Mouse (Mus musculus): ENCODE results near the gene Tns2. TPM values are rescaled to one million over a fixed set of nuclear protein-coding genes. Genes with fewer than 3 reads are reported as not detected.

Tns2 gene
- polyA plus RNA-seq, 1 experiment = 26.7 TPM

- WGBS = 75% methylated on average over 12 of the region's 12 CpGs
- Histone ChIP-seq H3K4me3 (replicated peaks; ENCODE audit: control insufficient read depth, low read depth, low read length) (no peak overlapping the region), H3K27ac (ENCODE audit: control insufficient read depth, insufficient read depth, low read depth, low read length, poor library complexity) (no peak overlapping the region; the same call in 1 of the 2 replicates), H3K4me1 (ENCODE audit: control insufficient read depth, insufficient read depth, low read length) (no peaks in the 10 kb centered on the region)
- TF ChIP-seq POLR2A (IDR thresholded peaks at IDR 0.05; ENCODE audit: borderline replicate concordance, control insufficient read depth, low read depth, low read length) = no peak
- no peak for TF ChIP-seq CTCF (IDR thresholded peaks at IDR 0.05; ENCODE audit: control insufficient read depth, insufficient read depth, low read length)
Measured at GRCm38 (mm10) chr15:102103947-102104555, 3.8 kb downstream of the Tns2 start.

GRCm38 (mm10) chr15:102105360-102105759, 5.1 kb downstream of the Tns2 start:
- TF ChIP-seq CTCF (IDR thresholded peaks at IDR 0.05; ENCODE audit: control insufficient read depth, insufficient read depth, low read length) (no peak), POLR2A (IDR thresholded peaks at IDR 0.05; ENCODE audit: borderline replicate concordance, control insufficient read depth, low read depth, low read length) (no peak)
- Histone ChIP-seq H3K4me1 (ENCODE audit: control insufficient read depth, insufficient read depth, low read length) (no peaks in the 10 kb centered on the region), H3K27ac (ENCODE audit: control insufficient read depth, insufficient read depth, low read depth, low read length, poor library complexity) (no peak overlapping the region), H3K4me3 (replicated peaks; ENCODE audit: control insufficient read depth, low read depth, low read length) (no peak overlapping the region)
- WGBS = 7% methylated on average over 5 of the region's 5 CpGs

GRCm38 (mm10) chr15:102105764-102106730, 5.8 kb downstream of the Tns2 start:
- 14% methylated on average over 18 of the region's 18 CpGs for WGBS

GRCm38 (mm10) chr15:102106754-102107456, 6.7 kb downstream of the Tns2 start:
- Histone ChIP-seq H3K27ac (ENCODE audit: control insufficient read depth, insufficient read depth, low read depth, low read length, poor library complexity) (no peak overlapping the region), H3K4me3 (replicated peaks; ENCODE audit: control insufficient read depth, low read depth, low read length) (peak overlapping the region; percentile 31), H3K4me1 (ENCODE audit: control insufficient read depth, insufficient read depth, low read length) (no peaks in the 10 kb centered on the region)
- no peak for TF ChIP-seq CTCF (IDR thresholded peaks at IDR 0.05; ENCODE audit: control insufficient read depth, insufficient read depth, low read length)
- TF ChIP-seq POLR2A (IDR thresholded peaks at IDR 0.05; ENCODE audit: borderline replicate concordance, control insufficient read depth, low read depth, low read length) = no peak
- WGBS = 41% methylated on average over 37 of the region's 38 CpGs

More at GRCm38 (mm10) chr15:102105764-102106730, 5.8 kb downstream of the Tns2 start:
- H3K4me3 ChIP-seq (replicated peaks; ENCODE audit: control insufficient read depth, low read depth, low read length) = no peak overlapping the region
- TF ChIP-seq CTCF (IDR thresholded peaks at IDR 0.05; ENCODE audit: control insufficient read depth, insufficient read depth, low read length) (peak; percentile 18; the same call in 1 of the 2 replicates), POLR2A (IDR thresholded peaks at IDR 0.05; ENCODE audit: borderline replicate concordance, control insufficient read depth, low read depth, low read length) (no peak)
- H3K4me1 ChIP-seq (ENCODE audit: control insufficient read depth, insufficient read depth, low read length) = no peaks in the 10 kb centered on the region
- no peak overlapping the region for H3K27ac ChIP-seq (ENCODE audit: control insufficient read depth, insufficient read depth, low read depth, low read length, poor library complexity)

GRCm38 (mm10) chr15:102107689-102108573, 7.7 kb downstream of the Tns2 start:
- peak; percentile 75 for TF ChIP-seq CTCF (IDR thresholded peaks at IDR 0.05; ENCODE audit: control insufficient read depth, insufficient read depth, low read length)
- TF ChIP-seq POLR2A (IDR thresholded peaks at IDR 0.05; ENCODE audit: borderline replicate concordance, control insufficient read depth, low read depth, low read length) = no peak
- Histone ChIP-seq H3K4me1 (ENCODE audit: control insufficient read depth, insufficient read depth, low read length) (no peaks in the 10 kb centered on the region), H3K27ac (ENCODE audit: control insufficient read depth, insufficient read depth, low read depth, low read length, poor library complexity) (no peak overlapping the region), H3K4me3 (replicated peaks; ENCODE audit: control insufficient read depth, low read depth, low read length) (no peak overlapping the region)
- WGBS = 39% methylated on average over 13 of the region's 13 CpGs

GRCm38 (mm10) chr15:102108651-102109525, 8.7 kb downstream of the Tns2 start:
- 45% methylated on average over 18 of the region's 18 CpGs for WGBS
- Histone ChIP-seq H3K4me3 (replicated peaks; ENCODE audit: control insufficient read depth, low read depth, low read length) (no peak overlapping the region), H3K4me1 (ENCODE audit: control insufficient read depth, insufficient read depth, low read length) (no peaks in the 10 kb centered on the region), H3K27ac (ENCODE audit: control insufficient read depth, insufficient read depth, low read depth, low read length, poor library complexity) (no peak overlapping the region)
- TF ChIP-seq CTCF (IDR thresholded peaks at IDR 0.05; ENCODE audit: control insufficient read depth, insufficient read depth, low read length) (peak; percentile 79), POLR2A (IDR thresholded peaks at IDR 0.05; ENCODE audit: borderline replicate concordance, control insufficient read depth, low read depth, low read length) (no peak)

All from bone marrow, adult 2 months (tissue).